Mouse (Mus musculus): ENCODE measurements around the gene Gpr142.

DNA sequence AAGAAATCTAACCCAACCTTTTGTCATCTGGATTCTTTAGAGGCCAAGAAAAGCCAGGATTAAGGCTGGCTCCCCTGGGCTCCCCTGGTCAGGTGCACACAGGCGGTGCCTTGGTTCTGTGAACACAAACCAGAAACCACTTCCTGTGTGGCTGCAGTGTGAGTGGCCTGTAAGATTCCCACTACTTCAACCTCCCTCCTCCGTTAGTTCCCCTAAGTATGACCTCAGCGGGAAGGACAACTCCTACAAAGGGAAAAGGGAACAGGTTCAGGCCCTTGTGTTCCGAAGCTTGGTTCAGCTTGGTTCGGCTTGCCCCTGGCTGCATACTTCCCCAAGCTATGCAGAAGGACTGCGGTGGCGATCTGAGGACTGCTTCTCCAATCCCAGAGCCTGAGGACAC lies 19.5 kb downstream of the Gpr142 start:
- TF ChIP-seq POLR2A (IDR thresholded peaks at IDR 0.05; ENCODE audit: low read depth, low read length): no peak
- TF ChIP-seq CTCF (conservative IDR thresholded peaks at IDR 0.05; ENCODE audit: insufficient read depth, insufficient read length, low read depth, low read length): no peak

Data from kidney, adult 2 months (tissue).